Mouse (Mus musculus) limb, embryonic 13.5 days (tissue): ENCODE data around the gene Cnot3. TPM values are rescaled to one million over a fixed set of nuclear protein-coding genes. Genes with fewer than 3 reads are reported as not detected.

ENCODE experiments used
- ATAC-seq: fragments of 200-750 bp; cut with Nextera tagmentation; 2 replicates; pipeline ENCODE4 v1.8.0; 2017; ENCODE audit warnings: low read depth, moderate number of reproducible peaks, moderate TSS enrichment; ENCODE audit not compliant: low FRiP score
- H3K27ac ChIP-seq: fragments of 300-500 bp; sonication (generic); 2 replicates; pipeline ENCODE4 v1.5.1; 2015; ENCODE audit warnings: inconsistent platforms, mild to moderate bottlenecking, moderate library complexity
- H3K27me3 ChIP-seq: fragments of 300-500 bp; sonication (generic); 2 replicates; pipeline ENCODE4 v1.6.1; 2015; ENCODE audit warnings: mild to moderate bottlenecking, inconsistent platforms
- H3K36me3 ChIP-seq: fragments of 300-500 bp; sonication (generic); 2 replicates; pipeline ENCODE4 v1.6.1; 2015; ENCODE audit warnings: inconsistent platforms, mild to moderate bottlenecking, moderate library complexity
- H3K4me1 ChIP-seq: fragments of 300-500 bp; sonication (generic); 2 replicates; pipeline ENCODE4 v1.6.1; 2015; ENCODE audit warnings: inconsistent platforms
- H3K4me2 ChIP-seq: fragments of 300-500 bp; sonication (generic); replicated peaks from 2 replicates; pipeline ENCODE4 v1.6.1; 2015; ENCODE audit warnings: inconsistent platforms, mild to moderate bottlenecking, moderate library complexity
- H3K4me3 ChIP-seq: fragments of 300-500 bp; sonication (generic); 2 replicates; pipeline ENCODE4 v1.5.1; 2015; ENCODE audit warnings: moderate library complexity, mild to moderate bottlenecking, inconsistent platforms
- H3K9ac ChIP-seq: fragments of 300-500 bp; sonication (generic); 2 replicates; pipeline ENCODE4 v1.6.1; 2015; ENCODE audit warnings: mild to moderate bottlenecking, inconsistent platforms
- H3K9me3 ChIP-seq: fragments of 300-500 bp; sonication (generic); 2 replicates; pipeline ENCODE4 v1.6.1; 2016; ENCODE audit warnings: inconsistent platforms
- WGBS: fragments of 180-500 bp; shearing (Covaris S2); methylation state at CpG from one replicate; pipeline ENCODE4 v1.1.7; 2015; 5-methylcytosine and 5-hydroxymethylcytosine counted together
- polyA plus RNA-seq: library from polyadenylated mRNA; unstranded; fragments of >200 nt; fragmentation: Nextera tagmentation; extraction: Ambion mirVana; gene quantifications from 2 replicates; pipeline ENCODE4 v1.2.1, GENCODE M21; 2015

Gene Cnot3
- polyA plus RNA-seq, 1 experiment from 2014 or later = 63.7 TPM

DNA sequence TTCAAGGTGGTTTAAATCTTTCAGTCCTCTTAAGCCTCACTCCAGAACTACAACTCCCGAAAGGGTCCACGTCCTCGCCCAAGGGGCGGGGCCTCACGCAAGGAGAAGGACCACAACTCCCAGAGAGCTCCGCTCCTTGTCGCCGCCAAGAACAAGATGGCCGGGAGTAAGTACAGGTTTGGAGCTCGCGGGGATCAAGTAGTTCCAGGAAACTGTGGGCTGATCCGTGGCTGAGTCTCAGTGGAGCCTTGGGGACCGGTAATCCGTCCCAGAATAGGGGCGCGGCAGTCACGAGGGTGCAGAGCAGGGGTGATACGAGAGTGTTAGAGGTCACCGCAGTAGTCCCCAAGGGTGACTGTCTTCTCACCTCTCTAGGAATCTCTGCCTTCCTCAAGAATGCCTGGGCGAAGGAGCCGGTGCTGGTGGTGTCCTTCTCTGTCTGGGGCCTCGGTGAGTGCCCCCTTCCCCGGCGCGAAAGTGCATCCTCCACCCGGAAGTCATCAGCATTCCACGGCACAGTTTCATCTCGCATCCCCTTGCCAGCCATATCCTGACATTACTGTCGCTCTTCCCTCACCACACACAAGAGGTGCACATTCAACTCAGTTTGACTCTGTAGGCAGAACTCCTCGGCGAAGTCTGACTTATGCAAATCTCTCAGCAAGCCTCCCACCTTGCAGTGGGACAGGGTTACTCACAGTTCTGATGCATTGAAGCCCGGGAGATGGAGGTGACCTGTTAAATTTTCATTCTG, 27.6 kb upstream of the Cnot3 start, which contains the start of gene Ndufa3:
TSS of gene Ndufa3 (plus strand) at position 132 of the 754 bp plus-strand sequence.
- Histone ChIP-seq H3K27me3 (no peaks in the 10 kb centered on the region), H3K27ac (peak within 1 kb of the TSS; percentile 67), H3K36me3 (peaks cover 34% of the 10 kb centered on the region), H3K4me3 (peak within 1 kb of the TSS; percentile 83), H3K9me3 (no peaks in the 10 kb centered on the region), H3K4me1 (peaks cover 9% of the 10 kb centered on the region; the same call in 1 of the 2 replicates), H3K9ac (peak within 1 kb of the TSS; percentile 91), H3K4me2 (peak within 1 kb of the TSS; percentile 88)
- ATAC-seq = peak; percentile 96
- under 1% methylated on average over 32 of the region's 32 CpGs for WGBS

DNA sequence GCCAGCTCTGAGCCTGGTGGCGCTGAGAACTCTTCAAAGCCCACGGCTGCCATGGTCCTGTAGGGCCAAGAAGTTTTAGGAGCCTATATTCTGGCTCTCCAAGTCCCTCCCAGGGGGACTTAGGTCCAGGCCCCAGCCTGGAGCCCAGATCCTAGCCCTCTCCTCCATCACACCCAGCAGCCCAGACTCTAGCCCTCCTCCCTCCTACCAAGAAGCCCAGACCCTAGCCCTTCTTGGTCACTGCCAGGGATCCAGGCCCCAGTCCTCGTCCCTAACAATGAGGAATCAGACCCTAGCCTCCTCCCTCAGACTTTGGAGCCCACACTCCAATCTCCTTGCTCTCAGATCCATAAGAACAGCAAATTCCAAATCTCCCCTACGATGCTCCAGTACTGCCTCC, 16.0 kb upstream of the Cnot3 start:
- peaks cover 53% of the 10 kb centered on the region for H3K36me3 ChIP-seq
- no peaks in the 10 kb centered on the region for H3K27me3 ChIP-seq
- peak overlapping the region; percentile 99 for H3K4me2 ChIP-seq
- WGBS = 26% methylated on average over 4 of the region's 4 CpGs
- H3K27ac ChIP-seq = no peak overlapping the region
- H3K4me3 ChIP-seq = peak overlapping the region; percentile 74
- H3K4me1 ChIP-seq = peaks cover 23% of the 10 kb centered on the region
- no peaks in the 10 kb centered on the region for H3K9me3 ChIP-seq
- ATAC-seq = peak; percentile 38
- H3K9ac ChIP-seq = peak overlapping the region; percentile 90

- peak within 1 kb of the TSS; percentile 79; the same call in 1 of the 2 replicates for H3K27ac ChIP-seq
- peak; percentile 91 for ATAC-seq
- H3K4me1 ChIP-seq = peaks cover 23% of the 10 kb centered on the region
These were observed 15.3 kb upstream of the Cnot3 start, which contains the start of the genes Tfpt and Prpf31 for GRCm38 (mm10) chr7:3629543-3630477. Gene Tfpt (minus strand): TSS chr7:3629929. Gene Prpf31 (plus strand): TSS chr7:3629985.

DNA sequence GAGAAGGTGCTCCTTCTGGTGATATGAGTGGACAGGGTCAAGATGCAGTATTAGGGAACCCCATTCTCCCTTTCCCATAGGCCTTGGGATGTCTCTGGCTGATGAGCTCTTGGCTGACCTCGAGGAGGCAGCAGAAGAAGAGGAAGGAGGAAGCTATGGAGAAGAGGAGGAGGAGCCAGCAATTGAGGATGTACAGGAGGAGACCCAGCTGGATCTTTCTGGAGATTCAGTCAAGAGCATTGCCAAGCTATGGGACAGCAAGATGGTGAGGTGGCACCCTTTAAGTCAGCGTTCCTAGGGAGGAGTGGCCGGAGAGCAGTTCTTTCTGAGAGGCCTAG, 14.6 kb upstream of the Cnot3 start:
- H3K4me2 ChIP-seq = peak overlapping the region; percentile 99
- peaks cover 55% of the 10 kb centered on the region for H3K36me3 ChIP-seq
- no peaks in the 10 kb centered on the region for H3K27me3 ChIP-seq
- peaks cover 23% of the 10 kb centered on the region for H3K4me1 ChIP-seq
- H3K9ac ChIP-seq = peak overlapping the region; percentile 90
- H3K9me3 ChIP-seq = no peaks in the 10 kb centered on the region
- H3K27ac ChIP-seq = no peak overlapping the region
- H3K4me3 ChIP-seq = peak overlapping the region; percentile 74
- ATAC-seq = no peak
- 58% methylated on average over 3 of the region's 3 CpGs for WGBS

More at GRCm38 (mm10) chr7:3629543-3630477, 15.3 kb upstream of the Cnot3 start, which contains the start of the genes Tfpt and Prpf31:
- H3K4me2 ChIP-seq = peak within 1 kb of the TSS; percentile 99
- peak within 1 kb of the TSS; percentile 90 for H3K9ac ChIP-seq
- no peaks in the 10 kb centered on the region for H3K9me3 ChIP-seq
- peaks cover 53% of the 10 kb centered on the region for H3K36me3 ChIP-seq
- WGBS = 2% methylated on average over 47 of the region's 47 CpGs
- peak within 1 kb of the TSS; percentile 74 for H3K4me3 ChIP-seq
- no peaks in the 10 kb centered on the region for H3K27me3 ChIP-seq

DNA sequence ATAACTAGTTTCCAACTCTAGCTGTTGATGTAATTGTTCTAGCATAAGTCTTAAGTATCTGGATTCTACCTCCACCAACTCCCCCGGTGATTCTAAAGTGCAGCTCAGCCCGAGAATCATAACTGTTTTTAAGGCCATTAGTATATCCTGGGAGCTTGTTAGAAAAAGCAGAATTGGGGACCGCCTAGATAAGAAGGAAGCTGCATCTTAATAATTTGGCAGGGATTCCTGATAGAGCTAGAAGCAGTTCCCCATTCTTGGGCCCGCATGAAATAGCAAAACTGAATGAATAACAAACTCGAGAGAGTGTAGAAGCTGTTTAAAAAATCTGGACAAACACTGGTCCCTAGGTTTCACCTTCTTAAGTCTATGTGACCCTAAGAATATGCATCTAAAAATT, 1.7 kb upstream of the Cnot3 start:
- WGBS = 72% methylated on average over 5 of the region's 5 CpGs
- no peaks in the 10 kb centered on the region for H3K27me3 ChIP-seq
- H3K4me2 ChIP-seq = peak overlapping the region; percentile 64
- no peak overlapping the region for H3K27ac ChIP-seq
- no peaks in the 10 kb centered on the region for H3K9me3 ChIP-seq
- H3K36me3 ChIP-seq = peaks cover 52% of the 10 kb centered on the region
- no peak for ATAC-seq
- peak overlapping the region; percentile 98 for H3K4me3 ChIP-seq
- no peak overlapping the region for H3K9ac ChIP-seq
- H3K4me1 ChIP-seq = peaks cover 31% of the 10 kb centered on the region

DNA sequence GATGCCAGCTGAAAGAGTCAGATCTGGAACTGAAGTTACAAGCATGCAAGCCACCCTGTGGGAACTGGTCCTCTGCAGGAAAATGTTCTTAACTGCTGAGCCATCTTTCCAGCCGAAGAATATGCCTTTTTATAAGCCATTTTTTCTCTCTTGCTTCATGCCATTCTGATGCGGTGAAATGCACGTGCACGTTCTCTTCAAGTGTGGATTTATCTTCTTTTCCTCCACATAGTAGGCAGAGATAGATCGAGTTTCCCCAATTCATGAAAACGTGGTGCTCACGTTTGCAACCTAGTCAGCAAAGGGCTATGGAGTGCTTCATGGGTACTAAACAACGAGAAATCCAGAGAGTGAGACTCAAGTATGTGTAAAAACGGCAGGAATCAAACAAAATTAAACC, 1.2 kb upstream of the Cnot3 start:
- WGBS = 17% methylated on average over 9 of the region's 9 CpGs
- no peak for ATAC-seq
- H3K4me2 ChIP-seq = peak overlapping the region; percentile 64
- H3K4me3 ChIP-seq = peak overlapping the region; percentile 98
- H3K36me3 ChIP-seq = peaks cover 49% of the 10 kb centered on the region
- H3K27me3 ChIP-seq = no peaks in the 10 kb centered on the region
- peak overlapping the region; percentile 43; the same call in 1 of the 2 replicates for H3K9ac ChIP-seq
- peaks cover 35% of the 10 kb centered on the region for H3K4me1 ChIP-seq
- no peak overlapping the region for H3K27ac ChIP-seq
- no peaks in the 10 kb centered on the region for H3K9me3 ChIP-seq

DNA sequence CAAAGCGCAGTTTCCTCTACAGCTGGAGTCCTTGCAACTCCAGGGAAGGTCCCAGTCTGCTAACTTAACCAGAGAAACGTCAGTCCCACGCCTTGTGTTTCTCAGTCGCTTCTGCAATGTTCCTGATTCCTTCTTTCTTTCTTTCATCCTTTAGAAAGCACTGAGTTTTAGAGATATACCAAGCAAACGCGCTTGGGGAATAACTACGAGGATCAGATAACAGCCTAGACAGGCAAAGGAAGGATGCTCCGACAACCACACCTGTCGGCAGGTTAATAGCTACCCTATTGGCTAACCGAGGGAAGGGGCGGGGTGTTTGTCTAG, 758 bp upstream of the Cnot3 start:
- no peak for ATAC-seq
- Histone ChIP-seq H3K27ac (no peak overlapping the region), H3K9ac (0 out of 2 replicates have a peak overlapping the region, but pooled peaks have one; percentile 43), H3K9me3 (no peaks in the 10 kb centered on the region), H3K27me3 (no peaks in the 10 kb centered on the region), H3K4me3 (peak overlapping the region; percentile 98), H3K36me3 (peaks cover 44% of the 10 kb centered on the region), H3K4me2 (peak overlapping the region; percentile 64), H3K4me1 (peaks cover 38% of the 10 kb centered on the region)
- under 1% methylated on average over 11 of the region's 11 CpGs for WGBS

DNA sequence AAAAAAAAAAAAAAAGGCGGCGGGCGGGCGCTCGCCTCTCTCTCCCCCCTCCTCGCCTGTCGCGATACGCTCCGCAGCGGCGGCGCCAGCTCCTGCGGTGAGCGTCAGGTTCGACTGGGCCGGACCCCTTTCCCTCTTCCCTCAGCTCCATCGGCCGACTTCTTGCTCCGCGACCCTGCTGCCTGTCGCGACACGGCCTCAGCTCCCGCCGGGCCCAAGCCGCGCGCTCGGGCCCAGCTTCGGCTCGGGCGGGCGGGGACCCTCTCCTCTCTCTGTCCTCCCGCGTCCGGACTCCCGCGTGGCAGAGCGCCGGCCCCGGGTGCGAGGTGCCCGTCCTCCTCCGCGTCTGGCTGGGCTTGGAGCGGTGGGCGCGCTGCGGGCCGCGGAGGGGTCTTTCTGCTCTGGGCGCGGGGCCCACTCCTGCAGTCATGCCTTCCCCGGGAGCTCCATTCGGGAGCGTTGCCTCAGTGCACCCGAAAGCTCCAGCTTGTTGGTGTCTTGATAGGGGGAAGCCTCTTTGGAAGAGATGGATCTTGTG, 489 bp downstream of the Cnot3 start:
- ATAC-seq = peak; percentile 7; the same call in 1 of the 2 replicates
- H3K27me3 ChIP-seq = no peaks in the 10 kb centered on the region
- H3K4me3 ChIP-seq = peak overlapping the region; percentile 98
- peak overlapping the region; percentile 97 for H3K27ac ChIP-seq
- H3K4me2 ChIP-seq = peak overlapping the region; percentile 89
- H3K9me3 ChIP-seq = no peaks in the 10 kb centered on the region
- H3K9ac ChIP-seq = peak overlapping the region; percentile 99
- peaks cover 38% of the 10 kb centered on the region for H3K4me1 ChIP-seq
- H3K36me3 ChIP-seq = peaks cover 42% of the 10 kb centered on the region
- under 1% methylated on average over 55 of the region's 58 CpGs for WGBS

GRCm38 (mm10) chr7:3646188-3646587, 1.1 kb downstream of the Cnot3 start:
- no peak for ATAC-seq
- peaks cover 38% of the 10 kb centered on the region for H3K4me1 ChIP-seq
- H3K27me3 ChIP-seq = no peaks in the 10 kb centered on the region
- no peaks in the 10 kb centered on the region for H3K9me3 ChIP-seq
- H3K27ac ChIP-seq = peak overlapping the region; percentile 97; the same call in 1 of the 2 replicates
- peak overlapping the region; percentile 89 for H3K4me2 ChIP-seq
- H3K36me3 ChIP-seq = peaks cover 42% of the 10 kb centered on the region
- H3K9ac ChIP-seq = peak overlapping the region; percentile 99
- 18% methylated on average over 9 of the region's 9 CpGs for WGBS
- peak overlapping the region; percentile 98 for H3K4me3 ChIP-seq

DNA sequence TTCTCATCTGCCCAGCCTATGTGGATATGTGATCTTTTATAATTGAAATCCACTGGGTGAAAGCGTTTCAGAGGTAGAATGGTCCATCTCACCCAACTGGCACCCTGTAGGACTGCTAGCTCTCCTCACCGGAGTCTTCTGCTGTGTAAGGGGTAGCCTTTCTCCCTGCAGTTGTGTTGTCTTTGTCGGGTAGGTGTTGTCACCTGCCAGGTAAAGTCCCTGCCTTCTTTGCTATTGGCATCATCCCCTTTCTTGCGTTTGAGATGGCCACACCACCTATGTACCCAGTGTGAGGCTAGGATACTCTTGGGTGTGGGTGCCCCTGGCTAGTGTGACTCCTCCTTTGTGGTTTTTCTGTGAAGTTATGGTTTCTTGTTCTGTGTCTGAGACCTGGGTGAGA, 1.6 kb downstream of the Cnot3 start:
- ATAC-seq = no peak
- Histone ChIP-seq H3K27me3 (no peaks in the 10 kb centered on the region), H3K4me3 (peak overlapping the region; percentile 98), H3K27ac (no peak overlapping the region), H3K4me2 (peak overlapping the region; percentile 89), H3K9ac (peak overlapping the region; percentile 99), H3K36me3 (peaks cover 42% of the 10 kb centered on the region), H3K4me1 (peaks cover 38% of the 10 kb centered on the region), H3K9me3 (no peaks in the 10 kb centered on the region)
- WGBS = 73% methylated on average over 4 of the region's 4 CpGs

DNA sequence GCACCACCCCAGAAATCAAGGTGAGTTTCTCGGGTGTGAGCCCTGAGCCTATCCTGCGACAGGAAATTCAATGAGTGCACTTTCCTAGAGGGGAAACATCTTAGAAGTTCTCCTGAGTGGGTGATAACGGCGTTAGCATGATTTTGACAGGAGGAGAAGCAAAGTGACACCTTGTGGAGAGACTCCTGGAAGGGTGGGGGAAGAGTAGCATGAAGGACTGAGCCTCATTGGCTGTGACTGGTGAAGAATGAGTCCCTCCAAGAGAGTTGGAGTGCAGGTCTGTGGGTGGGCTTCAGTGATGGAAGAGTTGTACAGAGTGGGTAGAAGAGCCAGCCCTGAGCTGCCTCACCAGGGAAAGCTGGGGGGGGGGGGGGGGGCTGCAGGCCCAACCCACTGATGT, 11.9 kb downstream of the Cnot3 start:
- Histone ChIP-seq H3K27ac (no peak overlapping the region), H3K36me3 (peaks cover 100% of the 10 kb centered on the region), H3K27me3 (no peaks in the 10 kb centered on the region), H3K4me1 (no peaks in the 10 kb centered on the region), H3K4me2 (no peak overlapping the region), H3K4me3 (no peak overlapping the region), H3K9me3 (no peaks in the 10 kb centered on the region), H3K9ac (no peak overlapping the region)
- WGBS = 86% methylated on average over 4 of the region's 4 CpGs
- ATAC-seq = no peak
